Mouse (Mus musculus): ENCODE measurements around the gene Nmt1.
A peak's percentile ranks its signal among the peaks of the same experiment; 100 is the strongest.

Nmt1 gene

DNA sequence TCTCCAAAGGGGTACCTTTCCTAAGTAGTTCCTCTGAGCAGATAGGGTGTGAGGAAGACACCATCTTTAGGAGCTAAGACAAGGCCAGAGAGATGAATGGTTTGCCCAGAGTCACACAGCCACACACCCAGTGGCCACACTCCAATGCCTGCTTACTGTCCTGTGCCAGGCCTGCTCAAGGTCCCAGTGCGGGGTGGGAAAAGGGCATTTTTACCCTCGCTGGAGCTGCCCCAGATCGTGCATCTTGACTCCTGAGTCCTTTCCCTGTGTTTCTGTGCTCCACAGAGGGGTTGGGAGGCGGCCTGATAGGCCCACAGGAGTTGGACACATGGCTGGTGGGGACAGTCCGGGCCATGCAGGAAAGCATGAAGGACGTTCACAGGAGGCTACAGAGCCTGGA lies 77.8 kb downstream of the Nmt1 start:
- DNase-seq (ENCODE audit: low spot score in 2 of 2) = no peak

GRCm38 (mm10) chr11:103106386-103106785 lies 78.4 kb downstream of the Nmt1 start:
- no peak for DNase-seq (ENCODE audit: low spot score in 2 of 2)

DNA sequence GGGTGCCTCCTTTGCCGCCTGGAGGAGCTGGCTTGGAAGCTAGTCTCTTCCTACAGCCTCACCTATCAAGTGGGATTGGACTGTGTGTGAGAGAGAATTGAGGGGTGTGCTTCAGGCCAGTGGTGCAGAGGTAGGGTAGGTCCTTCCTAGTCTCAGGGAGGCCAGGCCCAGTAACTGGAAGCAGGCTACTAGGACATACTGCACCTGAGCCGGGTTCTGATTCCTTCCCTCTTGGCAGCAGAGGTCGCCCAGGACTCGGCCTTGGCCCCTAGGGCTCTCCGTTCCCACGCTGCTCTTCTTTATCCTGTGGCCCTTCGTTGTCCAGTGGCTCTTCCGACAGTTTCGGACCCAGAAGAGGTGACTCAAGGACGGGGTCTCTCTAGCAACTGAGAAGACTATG lies 83.3 kb downstream of the Nmt1 start:
- DNase-seq (ENCODE audit: low spot score in 2 of 2) = no peak

DNA sequence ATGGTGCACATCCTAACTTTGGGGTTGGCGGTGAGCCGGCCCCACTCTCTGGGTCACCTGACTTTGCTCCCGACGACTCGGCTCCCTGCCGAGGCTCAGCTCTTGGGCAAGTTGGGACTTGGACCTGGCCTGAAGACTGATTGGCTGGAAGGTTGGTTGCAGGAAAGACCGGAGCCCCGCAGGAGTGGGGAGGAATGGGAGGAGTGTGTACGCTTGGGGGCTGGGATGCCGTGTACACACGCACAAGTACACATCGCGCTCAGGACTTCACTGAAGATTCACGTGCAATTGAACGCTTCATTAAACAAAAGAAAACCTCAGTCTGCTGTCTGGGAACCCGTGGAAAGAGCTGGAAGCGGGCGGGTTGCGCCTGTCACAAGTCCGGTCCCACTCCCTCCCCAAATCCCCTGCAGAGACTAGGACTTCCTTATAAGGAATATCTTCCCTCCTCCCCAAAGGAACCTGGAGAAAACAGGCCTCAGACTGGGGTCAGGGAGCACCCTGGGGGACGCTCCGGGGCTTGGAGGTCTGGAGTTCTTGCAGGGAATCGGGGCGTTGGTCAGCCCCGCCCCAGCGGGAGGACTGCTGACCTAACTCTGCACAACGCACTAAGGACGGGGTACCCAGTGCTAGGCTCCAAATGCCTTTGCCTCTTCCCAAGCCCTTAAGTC lies 84.0 kb downstream of the Nmt1 start:
- no peak for DNase-seq (ENCODE audit: low spot score in 2 of 2)

DNA sequence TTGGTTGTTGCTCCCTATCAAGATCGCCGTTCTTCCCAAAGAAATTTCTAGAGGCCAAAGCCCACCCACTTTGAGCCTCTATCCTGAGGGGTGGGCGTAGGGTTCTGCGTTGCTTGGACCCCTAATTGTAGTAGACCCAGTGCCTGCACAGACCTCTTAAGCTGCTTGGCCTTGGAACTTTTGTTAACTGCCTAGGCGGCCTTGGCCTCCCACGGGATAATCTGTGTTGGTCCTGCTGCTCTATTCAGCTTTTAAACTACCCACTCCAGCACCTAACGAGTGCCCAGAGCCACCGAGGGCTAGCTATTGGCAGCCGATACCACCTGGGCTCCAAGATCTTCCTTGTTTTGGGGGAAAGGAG lies 84.5 kb downstream of the Nmt1 start:
- DNase-seq (ENCODE audit: low spot score in 2 of 2) = no peak

DNA sequence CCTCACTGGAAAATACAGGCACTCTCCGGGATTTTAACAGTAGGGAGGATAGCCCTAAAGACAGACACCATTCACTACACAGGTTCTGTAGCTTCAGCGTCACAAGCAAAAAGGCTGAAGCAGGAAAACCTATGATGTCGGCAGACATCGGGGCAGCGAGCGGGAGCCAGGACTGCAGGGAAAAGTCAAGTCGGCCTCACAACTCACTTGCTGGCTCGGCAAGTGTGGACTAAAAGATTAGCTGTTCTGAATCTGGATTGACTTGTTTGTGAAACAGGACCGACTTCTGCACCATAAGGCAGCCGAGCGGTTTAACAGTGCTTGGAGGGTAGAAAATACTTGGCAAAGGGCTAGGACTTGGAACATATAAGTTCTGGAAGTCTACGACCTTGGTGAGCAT lies 85.0 kb downstream of the Nmt1 start:
- no peak for DNase-seq (ENCODE audit: low spot score in 2 of 2)

DNA sequence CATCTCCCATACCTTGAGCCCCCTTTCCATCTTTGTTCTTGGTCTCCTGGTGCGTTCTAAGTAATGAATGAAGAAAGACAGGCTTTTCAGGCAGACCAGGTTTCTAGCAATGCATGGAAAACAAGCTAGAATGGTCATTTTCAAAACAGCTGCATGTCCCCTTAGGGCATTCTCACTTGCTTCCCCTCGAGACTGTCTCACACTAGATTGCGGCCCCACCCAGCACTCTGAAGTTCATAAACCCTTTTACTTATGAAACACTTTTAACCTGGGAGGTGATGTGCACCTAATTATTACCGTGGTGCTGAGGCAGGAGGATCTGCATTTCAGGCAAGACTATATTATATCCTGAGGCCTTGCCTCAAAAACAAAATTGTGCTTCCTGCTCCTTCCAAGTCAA lies 85.8 kb downstream of the Nmt1 start:
- DNase-seq (ENCODE audit: low spot score in 2 of 2) = no peak

DNA sequence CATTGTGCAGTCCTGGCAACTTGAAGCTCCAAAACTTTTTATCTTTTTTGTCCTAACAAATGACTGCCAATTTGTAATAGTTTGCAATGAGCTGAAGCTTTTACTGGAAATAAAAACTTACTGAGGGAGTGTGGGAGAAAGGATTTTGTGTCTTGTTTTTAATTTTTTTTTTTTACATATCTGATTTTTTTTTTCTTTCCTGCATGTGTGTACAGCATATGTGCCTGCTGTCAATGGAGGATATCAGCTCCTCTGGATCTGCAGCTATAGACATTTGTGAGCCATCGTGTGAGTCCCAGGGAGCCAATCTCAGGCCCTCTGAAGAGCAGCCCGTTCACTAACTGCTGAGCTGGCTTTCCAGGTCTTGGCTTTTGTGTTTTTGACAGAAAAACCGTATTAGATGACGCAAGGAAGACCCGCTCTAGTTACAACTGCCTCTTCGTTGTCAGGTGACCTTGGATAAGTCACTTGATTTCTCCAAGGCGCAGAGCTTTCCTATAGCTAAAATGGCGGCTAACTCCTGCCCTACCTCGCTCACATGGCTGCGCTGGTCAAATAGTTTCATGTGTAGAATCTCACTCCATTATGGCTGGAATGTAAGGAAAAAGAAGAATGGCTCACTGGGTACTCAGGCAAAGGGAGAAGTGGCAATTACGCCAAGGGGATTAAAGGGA lies 86.4 kb downstream of the Nmt1 start:
- no peak for DNase-seq (ENCODE audit: low spot score in 2 of 2)

- peak; percentile 76 to 81 for DNase-seq (ENCODE audit: low spot score in 2 of 2)
Measured at GRCm38 (mm10) chr11:103115163-103116007, 87.4 kb downstream of the Nmt1 start.

DNA sequence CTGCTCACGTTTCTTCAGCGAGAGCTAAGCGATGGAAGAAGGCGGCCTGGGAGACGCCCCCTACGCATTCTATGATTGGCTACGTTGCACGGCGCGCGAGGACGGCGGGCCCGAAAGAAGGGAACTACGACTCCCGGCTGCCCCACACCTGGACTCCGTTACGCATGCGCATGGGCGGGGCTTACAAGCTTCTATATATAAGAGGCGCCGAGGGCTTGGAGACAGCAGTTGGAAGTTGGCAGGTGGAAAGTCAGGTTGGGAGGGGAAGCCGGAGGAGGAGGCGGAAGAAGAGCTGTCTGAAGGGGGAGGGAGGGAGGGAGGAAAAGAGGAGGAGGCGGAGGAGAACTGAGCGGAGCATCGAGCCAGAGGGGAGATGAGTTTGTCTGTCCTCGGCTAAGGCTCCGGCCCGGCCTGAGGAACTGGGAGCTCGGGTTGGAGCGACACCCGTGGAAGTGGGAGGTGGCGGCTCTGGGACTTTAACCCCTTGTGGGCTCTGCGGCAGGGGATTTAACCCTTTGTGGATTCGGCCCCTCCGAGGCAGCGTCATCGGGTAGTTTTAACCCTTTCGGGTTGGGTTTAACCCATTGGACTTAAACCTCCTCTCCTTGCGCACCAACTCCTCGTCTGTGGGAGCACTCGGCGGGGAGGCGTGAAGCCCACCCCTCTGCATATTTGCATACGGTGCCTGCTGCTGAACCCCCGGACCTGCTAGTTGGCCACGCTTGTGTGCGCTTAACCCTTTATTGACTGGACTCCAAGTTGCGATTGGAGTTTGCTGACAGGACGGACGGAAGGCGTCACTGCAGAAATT lies 88.2 kb downstream of the Nmt1 start, which contains the start of gene Hexim1:
Gene Hexim1 (plus strand): TSS at position 224 of the 811 bp plus-strand sequence.
- peak; percentile 99 for DNase-seq (ENCODE audit: low spot score in 2 of 2)

DNA sequence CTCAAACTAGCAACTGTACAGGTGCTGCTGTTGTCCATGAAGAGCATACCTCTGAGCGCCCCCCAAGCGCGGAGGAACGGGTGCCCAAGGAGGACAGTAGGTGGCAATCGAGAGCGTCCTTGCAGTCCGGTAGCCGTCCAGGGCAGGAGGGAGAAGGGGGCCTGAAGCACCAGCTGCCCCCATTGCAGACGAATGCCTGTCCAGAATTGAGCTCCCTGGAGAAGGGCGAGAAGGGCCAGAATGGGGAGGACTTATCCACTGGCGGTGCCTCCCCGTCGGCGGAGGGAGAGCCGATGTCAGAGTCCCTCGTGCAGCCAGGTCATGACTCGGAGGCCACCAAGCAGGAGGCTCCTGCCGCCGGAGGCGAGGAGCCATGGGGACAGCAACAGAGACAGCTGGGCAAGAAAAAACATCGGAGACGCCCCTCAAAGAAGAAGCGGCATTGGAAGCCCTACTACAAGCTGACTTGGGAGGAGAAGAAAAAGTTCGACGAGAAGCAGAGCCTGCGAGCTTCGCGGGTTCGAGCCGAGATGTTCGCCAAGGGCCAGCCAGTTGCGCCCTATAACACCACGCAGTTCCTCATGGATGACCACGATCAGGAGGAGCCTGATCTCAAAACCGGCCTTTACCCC lies 89.1 kb downstream of the Nmt1 start:
- DNase-seq (ENCODE audit: low spot score in 2 of 2) = peak in 1 of 2 experiments; percentile 63

- DNase-seq (ENCODE audit: low spot score in 2 of 2) = no peak
Measured at GRCm38 (mm10) chr11:103117591-103118009, 89.6 kb downstream of the Nmt1 start.

All from right cerebral cortex, postnatal 36 days (tissue).